Mouse (Mus musculus) heart, embryonic 14.5 days (tissue): ENCODE results near the gene Smpd3. TPM values are rescaled to one million over a fixed set of nuclear protein-coding genes. Genes with fewer than 3 reads are reported as not detected.

Source experiments
- ATAC-seq: fragments of 200-750 bp; cut with Nextera tagmentation; 2 replicates; pipeline ENCODE4 v1.8.0; 2017; ENCODE audit warnings: low read depth, moderate TSS enrichment; ENCODE audit not compliant: insufficient number of reproducible peaks, insufficient read depth, low FRiP score
- H3K27ac ChIP-seq, 2 experiments: fragments of 200-500 bp in 1 of 2; fragments of 300-500 bp in 1 of 2; sonication (generic) in 1 of 2; replicated peaks in 1 of 2; 2 replicates each; pipeline ENCODE4 v1.5.1; 2012 to 2014; ENCODE audit warnings: low read depth in 2 of 2, low read length in 2 of 2, control low read depth in 1 of 2, mild to moderate bottlenecking in 1 of 2, mixed read lengths in 1 of 2; ENCODE audit not compliant: control insufficient read depth in 1 of 2, insufficient read depth in 1 of 2
- H3K27me3 ChIP-seq: fragments of 300-500 bp; sonication (generic); 2 replicates; pipeline ENCODE4 v1.6.1; 2014; ENCODE audit warnings: mild to moderate bottlenecking, low read length, control low read depth; ENCODE audit not compliant: control insufficient read depth, insufficient read depth
- H3K36me3 ChIP-seq: fragments of 300-500 bp; sonication (generic); 2 replicates; pipeline ENCODE4 v1.6.1; 2014; ENCODE audit warnings: mild to moderate bottlenecking, control low read depth, low read length, mixed read lengths; ENCODE audit not compliant: control insufficient read depth, insufficient read depth
- H3K4me1 ChIP-seq, 2 experiments: fragments of 200-500 bp in 1 of 2; fragments of 300-500 bp in 1 of 2; sonication (generic) in 1 of 2; 2 replicates each; pipeline ENCODE4 v1.6.1; 2012 to 2014; ENCODE audit warnings: low read length in 2 of 2, control low read depth in 1 of 2, mixed read lengths in 1 of 2; ENCODE audit not compliant: control insufficient read depth in 2 of 2, insufficient read depth in 2 of 2
- H3K4me2 ChIP-seq: fragments of 300-500 bp; sonication (generic); 2 replicates; pipeline ENCODE4 v1.6.1; 2014; ENCODE audit warnings: mild to moderate bottlenecking, low read length
- H3K4me3 ChIP-seq, 2 experiments: fragments of 200-500 bp in 1 of 2; fragments of 300-500 bp in 1 of 2; sonication (generic) in 1 of 2; 2 replicates each; pipeline ENCODE4 v1.5.1; 2012 to 2014; ENCODE audit warnings: low read length in 2 of 2, mild to moderate bottlenecking in 2 of 2, control low read depth in 1 of 2, low read depth in 1 of 2, moderate library complexity in 1 of 2; ENCODE audit not compliant: control insufficient read depth in 1 of 2, insufficient read depth in 1 of 2
- H3K9ac ChIP-seq: fragments of 300-500 bp; sonication (generic); 2 replicates; pipeline ENCODE4 v1.6.1; 2014; ENCODE audit warnings: mild to moderate bottlenecking, low read length
- H3K9me3 ChIP-seq: fragments of 300-500 bp; sonication (generic); 2 replicates; pipeline ENCODE4 v1.6.1; 2016; ENCODE audit warnings: low read length, control low read depth; ENCODE audit not compliant: control insufficient read depth
- WGBS: fragments of 180-500 bp; shearing (Covaris S2); extraction: QIAGEN DNeasy Blood & Tissue Kit; methylation state at CpG from one replicate; pipeline ENCODE4 v1.1.7; 2014; 5-methylcytosine and 5-hydroxymethylcytosine counted together
- polyA plus RNA-seq: library from polyadenylated mRNA; unstranded; fragments of >200 nt; fragmentation: Nextera tagmentation; extraction: Ambion mirVana; gene quantifications from 2 replicates; pipeline ENCODE4 v1.2.1, GENCODE M21; 2014

The Smpd3 gene
- polyA plus RNA-seq, 1 experiment from 2014 or later, result 1.9 TPM

GRCm38 (mm10) chr8:106271378-106271777 lies 66.4 kb downstream of the Smpd3 start:
- H3K4me2 ChIP-seq, result peak overlapping the region; percentile 41
- no peaks in the 10 kb centered on the region for H3K9me3 ChIP-seq
- no peak for ATAC-seq
- H3K4me1 ChIP-seq, result peaks cover 27 to 39% of the 10 kb centered on the region in 2 experiments
- no peaks in the 10 kb centered on the region for H3K27me3 ChIP-seq
- 21% methylated on average over 4 of the region's 4 CpGs for WGBS
- no peak overlapping the region for H3K4me3 ChIP-seq
- H3K36me3 ChIP-seq, result no peaks in the 10 kb centered on the region
- peak overlapping the region; percentile 78 to 86 for H3K27ac ChIP-seq
- H3K9ac ChIP-seq, result peak overlapping the region; percentile 40

GRCm38 (mm10) chr8:106270804-106271203 lies 67.0 kb downstream of the Smpd3 start:
- H3K4me2 ChIP-seq, result 0 out of 2 replicates have a peak overlapping the region, but pooled peaks have one; percentile 41
- no peak for ATAC-seq
- peak overlapping the region; percentile 40; the same call in 1 of the 2 replicates for H3K9ac ChIP-seq
- peak overlapping the region; percentile 78 to 86 for H3K27ac ChIP-seq
- no peaks in the 10 kb centered on the region for H3K27me3 ChIP-seq
- H3K9me3 ChIP-seq, result no peaks in the 10 kb centered on the region
- H3K4me3 ChIP-seq, result no peak overlapping the region
- peaks cover 27 to 39% of the 10 kb centered on the region in 2 experiments for H3K4me1 ChIP-seq
- no peaks in the 10 kb centered on the region for H3K36me3 ChIP-seq
- WGBS, result 24% methylated on average over 5 of the region's 5 CpGs

- H3K9me3 ChIP-seq, result no peaks in the 10 kb centered on the region
Measured at GRCm38 (mm10) chr8:106268710-106269346, 69.0 kb downstream of the Smpd3 start.

GRCm38 (mm10) chr8:106265398-106265797 lies 72.4 kb downstream of the Smpd3 start:
- Histone ChIP-seq H3K9ac (no peak overlapping the region), H3K27me3 (no peaks in the 10 kb centered on the region), H3K4me3 (no peak overlapping the region), H3K4me2 (no peak overlapping the region), H3K36me3 (no peaks in the 10 kb centered on the region), H3K27ac (no peak overlapping the region), H3K9me3 (no peaks in the 10 kb centered on the region), H3K4me1 (peaks cover 24 to 36% of the 10 kb centered on the region in 2 experiments)
- no peak for ATAC-seq
- 87% methylated on average over 17 of the region's 17 CpGs for WGBS

More at GRCm38 (mm10) chr8:106268710-106269346, 69.0 kb downstream of the Smpd3 start:
- no peak for ATAC-seq
- Histone ChIP-seq H3K4me3 (no peak overlapping the region), H3K27me3 (no peaks in the 10 kb centered on the region), H3K4me2 (no peak overlapping the region), H3K36me3 (no peaks in the 10 kb centered on the region), H3K4me1 (peaks cover 27 to 39% of the 10 kb centered on the region in 2 experiments), H3K27ac (no peak overlapping the region), H3K9ac (no peak overlapping the region)
- 46% methylated on average over 5 of the region's 5 CpGs for WGBS

- WGBS, result 87% methylated on average over 4 of the region's 4 CpGs
- Histone ChIP-seq H3K9me3 (no peaks in the 10 kb centered on the region), H3K27ac (no peak overlapping the region), H3K9ac (no peak overlapping the region), H3K4me1 (peaks cover 18 to 23% of the 10 kb centered on the region in 2 experiments), H3K4me3 (no peak overlapping the region), H3K36me3 (peaks cover 9% of the 10 kb centered on the region; the same call in 1 of the 2 replicates), H3K4me2 (no peak overlapping the region), H3K27me3 (no peaks in the 10 kb centered on the region)
- ATAC-seq, result no peak
Measured at GRCm38 (mm10) chr8:106263928-106264327, 73.9 kb downstream of the Smpd3 start.

- ATAC-seq, result no peak
- H3K36me3 ChIP-seq, result peaks cover 9% of the 10 kb centered on the region; the same call in 1 of the 2 replicates
- H3K9me3 ChIP-seq, result no peaks in the 10 kb centered on the region
Measured at GRCm38 (mm10) chr8:106262343-106262742, 75.4 kb downstream of the Smpd3 start.

GRCm38 (mm10) chr8:106260894-106261293 lies 76.9 kb downstream of the Smpd3 start:
- H3K9me3 ChIP-seq, result no peaks in the 10 kb centered on the region
- peaks cover 22 to 29% of the 10 kb centered on the region in 2 experiments for H3K4me1 ChIP-seq
- 86% methylated on average over 4 of the region's 4 CpGs for WGBS
- no peak overlapping the region for H3K4me3 ChIP-seq
- H3K36me3 ChIP-seq, result peaks cover 9% of the 10 kb centered on the region; the same call in 1 of the 2 replicates
- H3K27me3 ChIP-seq, result no peaks in the 10 kb centered on the region
- no peak for ATAC-seq
- H3K9ac ChIP-seq, result no peak overlapping the region
- no peak overlapping the region for H3K27ac ChIP-seq
- H3K4me2 ChIP-seq, result no peak overlapping the region

More at GRCm38 (mm10) chr8:106262343-106262742, 75.4 kb downstream of the Smpd3 start:
- Histone ChIP-seq H3K9ac (no peak overlapping the region), H3K4me1 (peaks cover 18 to 21% of the 10 kb centered on the region in 2 experiments), H3K4me3 (no peak overlapping the region), H3K4me2 (no peak overlapping the region), H3K27ac (peak overlapping the region in 1 of 2 experiments; percentile 17; a peak in 1 of 4 replicates), H3K27me3 (no peaks in the 10 kb centered on the region)
- 18% methylated on average over 5 of the region's 5 CpGs for WGBS
